Mouse (Mus musculus) bone marrow, adult 2 months (tissue): ENCODE data around the gene Zbtb40.

Experiments
- CTCF ChIP-seq: fragments of 200-500 bp; IDR thresholded peaks from 2 replicates; pipeline ENCODE4 v1.5.1; 2011; ENCODE audit warnings: low read length, control low read depth; ENCODE audit not compliant: control insufficient read depth, insufficient read depth
- POLR2A ChIP-seq: fragments of 200-500 bp; IDR thresholded peaks from 2 replicates; pipeline ENCODE4 v1.6.1; 2011; ENCODE audit warnings: low read depth, mild to moderate bottlenecking, control low read depth, low read length, borderline replicate concordance; ENCODE audit not compliant: control insufficient read depth

- no peak for TF ChIP-seq POLR2A
- no peak for TF ChIP-seq CTCF
Observed at GRCm38 (mm10) chr4:137041161-137041621, 7.4 kb downstream of the Zbtb40 start.
